Mouse (Mus musculus) brain, embryonic 14.5 days (tissue): Measurements from ENCODE around the gene Rai1.

Source experiments
- CTCF ChIP-seq: fragments of 200-500 bp; IDR thresholded peaks from 2 replicates; pipeline ENCODE4 v1.5.1; 2012; ENCODE audit warnings: inconsistent platforms, mild to moderate bottlenecking, moderate library complexity, borderline replicate concordance; ENCODE audit not compliant: insufficient read depth, insufficient read length; ENCODE audit errors: extremely low read depth
- POLR2A ChIP-seq: fragments of 200-500 bp; IDR thresholded peaks from 2 replicates; pipeline ENCODE4 v1.6.1; 2012; ENCODE audit warnings: mild to moderate bottlenecking, inconsistent platforms, borderline replicate concordance; ENCODE audit not compliant: poor library complexity, insufficient read depth, insufficient read length, severe bottlenecking; ENCODE audit errors: extremely low read depth

DNA sequence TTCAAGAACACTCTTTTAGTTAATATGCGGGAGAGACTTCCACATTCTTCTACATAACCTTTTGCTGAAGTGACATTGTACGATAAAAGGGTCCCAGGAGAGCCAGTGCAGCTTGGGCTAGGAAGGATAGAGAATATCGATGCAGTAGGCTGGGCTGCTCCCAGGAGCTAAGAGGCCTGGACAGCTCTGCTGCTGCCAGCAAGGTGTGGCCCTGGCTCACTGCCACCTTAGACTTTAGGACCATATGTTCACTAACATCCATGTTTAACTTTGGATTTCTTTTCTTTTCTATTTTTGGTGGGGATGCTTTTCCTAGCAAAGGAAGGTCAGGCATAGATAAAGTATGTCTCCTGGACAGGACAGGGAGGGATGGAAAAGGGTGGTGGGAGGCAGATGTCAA is 44.3 kb downstream of the Rai1 start:
- TF ChIP-seq CTCF (no peak), POLR2A (no peak)
